Mouse (Mus musculus) B cell, adult 2 months (primary cell): ENCODE measurements around the gene Tas1r3.
A peak's percentile ranks its signal among the peaks of the same experiment; 100 is the strongest.

ENCODE experiments used
- DNase-seq, 2 experiments: peaks; one replicate each; pipeline ENCODE4 v3.0.0; 2022

Tas1r3 gene

GRCm38 (mm10) chr4:155840076-155841002, 22.8 kb downstream of the Tas1r3 start:
- no peak for DNase-seq

DNA sequence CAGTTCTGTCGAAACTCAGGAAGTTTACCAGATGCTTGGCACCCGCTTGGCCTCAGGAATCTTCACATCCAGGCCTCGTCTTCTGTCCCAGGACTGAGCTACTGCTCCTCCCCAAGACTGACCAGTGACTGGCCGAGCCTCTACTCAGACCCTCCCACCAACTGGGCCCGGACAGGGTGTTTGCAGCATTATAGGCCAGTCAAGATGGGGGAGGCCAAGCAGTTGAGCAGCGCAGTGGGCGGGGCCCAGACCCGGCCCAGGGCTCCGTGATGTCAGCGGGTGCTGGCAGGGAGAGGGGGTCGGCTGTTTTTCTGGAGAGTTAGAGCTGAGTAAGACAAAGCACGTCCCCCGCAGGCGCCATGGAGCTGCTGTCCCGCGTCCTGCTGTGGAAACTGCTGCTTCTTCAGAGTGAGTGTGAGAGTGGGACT, 23.7 kb downstream of the Tas1r3 start, which contains the start of gene Mxra8:
Gene Mxra8 (plus strand): TSS at position 198 of the 428 bp plus-strand sequence.
- no peak for DNase-seq

DNA sequence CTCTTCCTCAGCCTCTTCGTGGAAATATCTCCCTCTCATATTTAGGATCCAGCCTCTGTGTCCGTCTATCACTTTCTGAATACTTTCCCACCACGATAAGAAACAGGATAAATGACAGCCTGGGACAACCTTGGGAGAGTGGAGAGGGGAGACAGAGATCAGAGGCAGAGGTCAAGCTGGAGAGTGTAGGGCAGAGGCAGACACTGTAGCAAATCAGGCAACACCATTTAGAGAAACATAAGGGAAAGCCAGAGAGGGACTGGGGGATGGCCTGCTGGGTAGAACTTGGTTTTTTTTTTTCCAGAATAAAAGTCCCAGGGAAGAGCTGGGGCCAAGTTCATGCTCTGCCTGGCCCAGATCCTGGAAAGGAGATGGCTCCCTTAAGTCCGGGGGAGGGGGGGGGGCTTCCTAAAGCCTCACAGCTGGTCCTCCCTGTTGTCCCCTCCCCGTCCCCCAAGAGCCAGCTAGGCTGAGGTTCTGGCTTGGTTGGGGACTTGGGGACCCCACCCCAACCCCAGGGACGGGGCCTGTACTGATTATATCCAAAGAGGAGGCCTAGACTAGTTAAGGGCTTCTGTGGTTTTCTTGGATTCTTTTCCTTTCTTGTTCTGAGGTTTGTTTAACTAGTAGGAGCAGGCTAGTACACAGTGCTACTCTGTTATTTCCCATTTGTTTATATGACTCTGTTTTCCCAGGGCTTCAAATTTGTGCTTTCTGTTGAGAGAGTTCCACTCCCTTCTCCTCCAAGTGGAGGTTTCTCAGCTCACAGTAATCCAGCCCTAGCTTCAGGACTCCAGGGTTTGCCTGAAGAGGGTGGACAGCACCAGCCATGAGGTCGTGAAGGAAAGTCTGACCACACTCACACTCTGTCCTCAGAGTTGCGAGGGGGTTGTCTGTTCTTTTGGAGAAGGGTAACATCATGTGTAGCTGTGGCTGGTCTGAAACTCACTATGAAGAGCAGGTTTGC, 24.7 kb downstream of the Tas1r3 start:
- no peak for DNase-seq

GRCm38 (mm10) chr4:155837404-155838010, 25.7 kb downstream of the Tas1r3 start:
- DNase-seq = no peak

DNA sequence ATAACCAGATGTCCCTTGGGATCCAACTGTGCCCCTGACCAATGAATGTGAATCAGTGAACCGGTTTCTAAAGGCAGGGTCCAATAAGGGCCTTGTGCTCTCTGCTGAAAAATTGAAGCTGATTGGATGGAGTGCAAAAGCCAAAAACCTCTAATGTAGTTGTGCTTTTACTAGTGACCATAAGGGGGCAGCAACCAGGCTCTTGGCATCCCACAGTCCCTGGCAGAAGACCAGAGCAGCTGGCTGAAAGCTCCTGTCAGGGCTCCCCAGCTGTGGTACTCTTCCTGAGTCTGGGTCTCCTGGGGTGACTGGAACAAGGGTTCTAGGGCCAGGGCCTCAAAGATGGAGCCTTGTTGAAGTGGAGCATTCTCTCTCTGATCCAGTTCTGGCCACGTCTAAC, 29.3 kb downstream of the Tas1r3 start:
- DNase-seq = peak; percentile 75 to 78

DNA sequence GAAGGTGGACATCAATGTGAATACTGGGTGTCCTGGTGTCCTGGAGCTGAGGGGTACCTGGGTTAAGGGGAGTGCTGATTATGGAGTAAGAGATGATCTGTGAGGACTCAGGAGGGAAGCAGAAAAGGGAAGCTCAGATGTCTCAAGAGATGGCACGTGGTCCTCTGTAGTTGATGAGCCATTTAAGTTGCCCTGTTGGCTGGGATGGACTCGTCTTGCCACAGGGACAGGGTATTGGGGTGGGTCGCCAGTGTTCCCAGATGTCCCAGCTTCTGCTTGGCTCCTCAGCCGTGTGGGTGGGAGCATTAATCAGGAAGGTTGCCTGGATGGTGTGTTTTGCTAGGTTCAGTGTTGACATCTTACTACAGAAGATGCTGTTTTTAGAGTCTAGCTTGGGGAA, 29.9 kb downstream of the Tas1r3 start:
- no peak for DNase-seq

GRCm38 (mm10) chr4:155832321-155832720, 30.8 kb downstream of the Tas1r3 start:
- no peak for DNase-seq

DNA sequence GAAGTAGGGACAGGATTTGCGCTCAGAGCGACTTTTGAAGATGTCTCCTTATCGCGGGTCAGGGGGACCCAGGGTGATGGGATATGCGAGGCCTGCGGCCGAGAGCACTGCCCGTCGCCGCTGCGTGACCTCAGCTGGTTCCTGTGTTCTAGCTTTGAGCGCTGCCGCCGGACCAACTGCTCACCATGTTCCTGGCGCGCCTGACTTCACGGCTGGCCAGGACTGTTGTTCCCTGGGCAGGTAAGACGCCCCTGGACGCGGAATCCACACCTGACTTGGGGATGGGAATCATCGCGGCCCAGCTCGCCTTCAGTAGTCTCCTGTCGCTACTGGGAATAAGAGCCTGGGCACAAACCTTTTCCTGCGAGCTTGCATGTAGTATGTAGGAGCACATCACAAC, 31.3 kb downstream of the Tas1r3 start:
- no peak for DNase-seq

DNA sequence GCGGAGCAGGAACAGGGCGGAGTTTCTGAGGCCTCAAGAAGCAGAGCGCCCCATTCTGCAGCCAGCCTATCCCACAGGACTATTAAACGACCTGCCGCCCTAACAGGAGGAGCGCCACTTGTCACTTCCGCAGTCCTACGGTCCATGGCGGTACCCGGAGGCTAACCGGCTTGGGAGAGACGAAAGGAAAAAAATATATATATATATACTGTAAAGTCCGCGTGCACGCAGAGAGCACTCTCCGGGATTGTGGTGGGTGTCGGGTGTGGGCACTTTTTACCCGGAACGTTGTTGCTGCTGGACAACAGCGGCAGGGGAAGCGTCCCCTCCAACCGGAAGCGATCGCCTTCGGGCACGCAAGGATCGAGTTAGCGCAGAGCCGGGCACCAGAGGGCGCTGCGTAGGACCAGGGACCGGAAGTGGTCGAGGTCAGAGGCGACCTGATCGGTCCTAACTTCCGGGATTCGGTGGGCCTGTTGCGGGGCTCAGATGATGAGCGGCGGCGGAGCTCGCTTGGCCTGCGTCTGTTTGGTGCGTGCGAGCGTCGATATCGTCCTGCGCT, 31.9 kb downstream of the Tas1r3 start, which contains the start of gene Aurkaip1:
Gene Aurkaip1 (plus strand): TSS at position 68 of the 562 bp plus-strand sequence.
- peak; percentile 95 for DNase-seq

DNA sequence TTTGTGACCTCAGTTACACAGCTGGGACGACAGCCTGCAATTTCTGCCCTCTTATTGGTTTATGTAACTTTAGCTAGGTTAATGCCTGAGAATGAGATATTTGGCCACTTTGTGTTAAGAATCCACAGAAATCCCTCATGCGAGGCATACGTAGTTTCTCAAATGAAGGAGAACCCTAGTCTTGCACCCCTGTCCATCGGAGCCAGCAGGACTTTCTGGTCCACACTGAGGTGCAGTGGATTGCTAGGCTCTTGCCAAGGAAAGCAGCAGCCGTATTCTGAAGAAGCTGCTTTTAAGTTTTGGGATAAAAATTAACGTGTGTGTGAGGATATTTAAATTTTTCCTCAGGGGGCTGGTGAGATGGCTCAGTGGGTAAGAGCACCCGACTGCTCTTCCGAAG, 32.6 kb downstream of the Tas1r3 start:
- no peak for DNase-seq

GRCm38 (mm10) chr4:155829866-155830265, 33.3 kb downstream of the Tas1r3 start:
- DNase-seq = no peak

GRCm38 (mm10) chr4:155823443-155823842, 39.7 kb downstream of the Tas1r3 start:
- no peak for DNase-seq

DNA sequence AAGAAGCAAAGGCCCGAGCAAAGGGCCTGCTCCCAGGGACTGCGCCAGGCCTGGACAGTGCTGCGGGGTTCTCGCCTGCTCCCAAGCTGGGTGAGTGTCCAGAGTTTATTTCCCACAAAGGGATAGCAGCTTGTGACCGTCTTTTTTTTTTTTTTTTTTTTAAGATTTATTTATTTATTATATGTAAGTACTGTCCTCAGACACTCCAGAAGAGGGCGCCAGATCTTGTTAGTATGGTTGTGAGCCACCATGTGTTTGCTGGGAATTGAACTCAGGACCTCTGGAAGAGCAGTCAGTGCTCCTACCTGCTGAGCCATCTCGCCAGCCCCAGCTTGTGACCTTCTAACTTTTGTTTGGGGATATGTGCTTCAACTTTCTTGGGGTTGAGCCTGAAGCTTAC, 42.1 kb downstream of the Tas1r3 start:
- peak; percentile 59 to 68 for DNase-seq

DNA sequence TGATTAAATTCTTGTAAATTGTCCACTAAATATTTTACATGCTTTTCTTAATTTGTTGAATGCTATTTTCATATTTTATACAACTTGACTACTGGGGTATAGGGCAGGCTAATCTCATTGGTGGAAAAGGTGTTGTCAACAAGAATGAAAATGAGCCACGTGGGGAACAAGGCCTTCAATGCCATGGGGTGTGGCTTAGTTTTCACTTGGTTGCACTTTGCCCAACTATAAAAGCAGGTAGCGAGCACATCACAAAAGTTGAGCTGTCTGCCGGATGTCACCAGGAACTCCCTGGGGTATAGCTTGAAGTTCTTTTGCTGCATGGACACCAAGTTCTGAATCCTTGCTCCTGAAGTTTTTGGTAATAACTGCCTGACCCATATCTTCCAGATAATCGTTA, 45.6 kb downstream of the Tas1r3 start:
- no peak for DNase-seq

- peak; percentile 38 to 47 for DNase-seq
Observed at GRCm38 (mm10) chr4:155812665-155813181, 50.4 kb downstream of the Tas1r3 start.

DNA sequence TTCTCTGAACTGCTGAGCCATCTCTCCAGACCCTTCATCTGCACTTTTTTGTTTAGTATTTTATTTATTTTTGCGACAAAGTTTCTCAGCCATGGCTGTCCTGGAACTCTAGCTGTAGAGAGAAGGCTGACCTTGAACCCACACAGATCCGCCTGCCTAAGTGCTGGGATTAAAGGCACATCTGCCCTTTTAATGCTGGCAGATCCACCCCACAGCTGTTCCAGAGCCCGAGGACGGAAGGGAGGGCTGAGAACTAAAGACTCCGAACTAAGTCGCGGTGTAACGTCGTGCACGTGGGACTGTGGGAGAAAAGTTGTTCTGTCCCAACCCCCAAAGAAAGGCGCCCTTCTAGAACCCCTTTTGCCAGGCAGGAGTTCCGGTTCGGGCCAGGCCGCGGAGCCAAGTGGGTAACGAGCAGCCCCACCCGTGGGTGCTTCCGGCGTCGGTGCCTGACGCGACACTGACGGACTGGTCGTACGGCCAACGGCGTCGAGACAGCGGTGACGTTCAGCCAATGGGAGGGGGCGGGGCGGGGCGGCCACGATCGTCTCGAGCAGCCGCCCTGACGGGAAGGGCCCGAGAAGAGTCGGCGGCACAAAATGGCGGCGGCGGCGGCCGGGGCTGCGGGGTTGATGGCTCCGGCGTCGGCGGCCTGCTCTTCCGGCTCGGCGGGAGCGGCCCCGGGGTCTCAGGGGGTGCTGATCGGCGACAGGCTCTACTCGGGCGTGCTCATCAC, 51.1 kb downstream of the Tas1r3 start, which contains the start of gene Ccnl2:
Gene Ccnl2 (plus strand): TSS at position 561 of the 736 bp plus-strand sequence.
- DNase-seq = peak; percentile 91 to 92
